Mouse (Mus musculus): ENCODE results near the gene Hba-a1.
"Not testable (repeated sequence)": the region's sequence is repeated elsewhere in the genome, so short reads cannot be mapped to it uniquely, and the experiment has no call there.

Hba-a1 gene

GRCm38 (mm10) chr11:32256146-32256545 lies 27.2 kb upstream of the Hba-a1 start:
- in situ Hi-C loops (cut with MboI; ENCODE audit: low pct_unique_long_range_greater_than_20kb in 1 of 2, low sequenced_read_pairs in 2 of 2, unreplicated experiment in 1 of 2): no loop called here

- in situ Hi-C loops (cut with MboI; ENCODE audit: low pct_unique_long_range_greater_than_20kb in 1 of 2, low sequenced_read_pairs in 2 of 2, unreplicated experiment in 1 of 2): no loop called here
Observed at GRCm38 (mm10) chr11:32256566-32256965, 26.7 kb upstream of the Hba-a1 start.

- in situ Hi-C loops (cut with MboI; ENCODE audit: low pct_unique_long_range_greater_than_20kb in 1 of 2, low sequenced_read_pairs in 2 of 2, unreplicated experiment in 1 of 2): no loop called here
Observed at GRCm38 (mm10) chr11:32262674-32263415, 20.5 kb upstream of the Hba-a1 start.

- in situ Hi-C loops (cut with MboI; ENCODE audit: low pct_unique_long_range_greater_than_20kb in 1 of 2, low sequenced_read_pairs in 2 of 2, unreplicated experiment in 1 of 2): no loop called here
Observed at GRCm38 (mm10) chr11:32265117-32265738, 18.1 kb upstream of the Hba-a1 start.

GRCm38 (mm10) chr11:32266194-32266593 lies 17.1 kb upstream of the Hba-a1 start:
- in situ Hi-C loops (cut with MboI; ENCODE audit: low pct_unique_long_range_greater_than_20kb in 1 of 2, low sequenced_read_pairs in 2 of 2, unreplicated experiment in 1 of 2): no loop called here

- in situ Hi-C loops (cut with MboI; ENCODE audit: low pct_unique_long_range_greater_than_20kb in 1 of 2, low sequenced_read_pairs in 2 of 2, unreplicated experiment in 1 of 2): no loop called here
Observed at GRCm38 (mm10) chr11:32266776-32267175, 16.5 kb upstream of the Hba-a1 start.

GRCm38 (mm10) chr11:32267188-32267884 lies 16.0 kb upstream of the Hba-a1 start, which contains the start of gene Nprl3:
Nprl3 (minus strand) TSS chr11:32267707.
- in situ Hi-C loops (cut with MboI; ENCODE audit: low pct_unique_long_range_greater_than_20kb in 1 of 2, low sequenced_read_pairs in 2 of 2, unreplicated experiment in 1 of 2): no loop called here

GRCm38 (mm10) chr11:32267964-32268363 lies 15.3 kb upstream of the Hba-a1 start:
- in situ Hi-C loops (cut with MboI; ENCODE audit: low pct_unique_long_range_greater_than_20kb in 1 of 2, low sequenced_read_pairs in 2 of 2, unreplicated experiment in 1 of 2): no loop called here

- in situ Hi-C loops (cut with MboI; ENCODE audit: low pct_unique_long_range_greater_than_20kb in 1 of 2, low sequenced_read_pairs in 2 of 2, unreplicated experiment in 1 of 2): no loop called here
Observed at GRCm38 (mm10) chr11:32268952-32269351, 14.4 kb upstream of the Hba-a1 start.

- in situ Hi-C loops (cut with MboI; ENCODE audit: low pct_unique_long_range_greater_than_20kb in 1 of 2, low sequenced_read_pairs in 2 of 2, unreplicated experiment in 1 of 2): no loop called here
Observed at GRCm38 (mm10) chr11:32271178-32271577, 12.1 kb upstream of the Hba-a1 start.

GRCm38 (mm10) chr11:32276347-32276746 lies 7.0 kb upstream of the Hba-a1 start, which contains the start of gene Hba-x:
Hba-x (plus strand) TSS chr11:32276400.
- in situ Hi-C loops (cut with MboI; ENCODE audit: low pct_unique_long_range_greater_than_20kb in 1 of 2, low sequenced_read_pairs in 2 of 2, unreplicated experiment in 1 of 2): no loop called here

GRCm38 (mm10) chr11:32277736-32278457 lies 5.4 kb upstream of the Hba-a1 start:
- in situ Hi-C loops (cut with MboI; ENCODE audit: low pct_unique_long_range_greater_than_20kb in 1 of 2, low sequenced_read_pairs in 2 of 2, unreplicated experiment in 1 of 2): no loop called here

- in situ Hi-C loops (cut with MboI; ENCODE audit: low pct_unique_long_range_greater_than_20kb in 1 of 2, low sequenced_read_pairs in 2 of 2, unreplicated experiment in 1 of 2): no loop called here
Observed at GRCm38 (mm10) chr11:32278458-32278957, 4.8 kb upstream of the Hba-a1 start.

- in situ Hi-C loops (cut with MboI; ENCODE audit: low pct_unique_long_range_greater_than_20kb in 1 of 2, low sequenced_read_pairs in 2 of 2, unreplicated experiment in 1 of 2): no loop called here
Observed at GRCm38 (mm10) chr11:32280646-32281045, 2.7 kb upstream of the Hba-a1 start.

- in situ Hi-C loops (cut with MboI; ENCODE audit: low pct_unique_long_range_greater_than_20kb in 1 of 2, low sequenced_read_pairs in 2 of 2, unreplicated experiment in 1 of 2): no loop called here
Observed at GRCm38 (mm10) chr11:32281416-32282144, 1.7 kb upstream of the Hba-a1 start.

- in situ Hi-C loops (cut with MboI; ENCODE audit: low pct_unique_long_range_greater_than_20kb in 1 of 2, low sequenced_read_pairs in 2 of 2, unreplicated experiment in 1 of 2): not testable (repeated sequence)
Observed at GRCm38 (mm10) chr11:32284582-32284981, 1.3 kb downstream of the Hba-a1 start.

GRCm38 (mm10) chr11:32285031-32285775 lies 1.9 kb downstream of the Hba-a1 start:
- in situ Hi-C loops (cut with MboI; ENCODE audit: low pct_unique_long_range_greater_than_20kb in 1 of 2, low sequenced_read_pairs in 2 of 2, unreplicated experiment in 1 of 2): no loop called here
